Comparison of ENCODE assay signal across 10 mouse cellular contexts in genomic region chr13:53309148-53309547, GRCm38 (mm10). TPM values are rescaled to one million over a fixed set of nuclear protein-coding genes. Genes with fewer than 3 reads are reported as not detected.
DNase-seq lines count a peak whose midpoint lies in the region; ATAC-seq and TF ChIP-seq lines count a peak whose summit lies in the region.
"Had no signal": no experiment of that assay in that cellular context is flagged by ENCODE, and none has a peak within 500 bp of the region (broad histone marks: within the 10 kb centered on the region; RNA-seq: fewer than 3 reads in every experiment).

No protein-coding gene starts in this region.

- peaks cover 20% of the 10 kb centered on the region for H3K4me1 ChIP-seq in kidney, embryonic 15.5 days
- H3K4me1 ChIP-seq in embryonic facial prominence, embryonic 12.5 days = peaks cover 20% of the 10 kb centered on the region
- peaks cover 5% of the 10 kb centered on the region; the same call in 1 of the 2 replicates for H3K4me1 ChIP-seq in midbrain, postnatal 0 days (ENCODE audit: insufficient read depth, low read length)

- no peaks in the 10 kb centered on the region for H3K36me3 ChIP-seq in kidney, embryonic 15.5 days
- H3K36me3 ChIP-seq in embryonic facial prominence, embryonic 12.5 days = no peaks in the 10 kb centered on the region
- no peaks in the 10 kb centered on the region for H3K36me3 ChIP-seq in midbrain, postnatal 0 days (ENCODE audit: insufficient read depth, low read length)

- peak overlapping the region; percentile 23; the same call in 1 of the 2 replicates for H3K9ac ChIP-seq in kidney, embryonic 15.5 days
- peak overlapping the region; percentile 40 for H3K9ac ChIP-seq in embryonic facial prominence, embryonic 12.5 days
- no peak overlapping the region for H3K9ac ChIP-seq in midbrain, postnatal 0 days (replicated peaks; ENCODE audit: low read length, poor library complexity, severe bottlenecking)

- 15% methylated on average over 9 of the region's 9 CpGs for whole genome bisulfite sequencing in kidney, embryonic 15.5 days
- WGBS in embryonic facial prominence, embryonic 12.5 days = 14% methylated on average over 9 of the region's 9 CpGs
- 45% methylated on average over 9 of the region's 9 CpGs for WGBS in midbrain, postnatal 0 days

- no peak for DNase-seq in kidney, postnatal 36 days
- DNase-seq in forelimb bud, embryonic 11.5 days (ENCODE audit: low read depth, low spot score) = peak; percentile 49
- DNase-seq in midbrain, postnatal 0 days (ENCODE audit: low spot score) = peak; percentile 15
- no peak for DNase-seq in right cerebral cortex, adult 18-20 months
- no peak for DNase-seq in spleen, postnatal 10 days (ENCODE audit: low spot score in 2 of 2)
- DNase-seq: cerebellum, adult 9-11 months had no signal

- H3K27me3 ChIP-seq in kidney, embryonic 15.5 days = peaks cover 24% of the 10 kb centered on the region
- H3K27me3 ChIP-seq in embryonic facial prominence, embryonic 12.5 days = no peaks in the 10 kb centered on the region
- no peaks in the 10 kb centered on the region for H3K27me3 ChIP-seq in midbrain, postnatal 0 days (ENCODE audit: insufficient read depth, low read length)

- ATAC-seq in kidney, embryonic 15.5 days (replicated peaks; ENCODE audit: low FRiP score) = no peak; the same call in 1 of the 2 replicates
- peak; percentile 35; the same call in 1 of the 2 replicates for ATAC-seq in embryonic facial prominence, embryonic 12.5 days (ENCODE audit: insufficient number of reproducible peaks, insufficient read depth, low FRiP score, low TSS enrichment)
- ATAC-seq in midbrain, postnatal 0 days (ENCODE audit: low FRiP score) = no peak
- ATAC-seq in CD4-positive, CD25-positive, alpha-beta regulatory T cell, adult 4 months = no peak

- peak overlapping the region; percentile 36 for H3K4me3 ChIP-seq in kidney, embryonic 15.5 days (replicated peaks)
- peak overlapping the region; percentile 4; the same call in 1 of the 2 replicates for H3K4me3 ChIP-seq in embryonic facial prominence, embryonic 12.5 days
- no peak overlapping the region for H3K4me3 ChIP-seq in midbrain, postnatal 0 days (ENCODE audit: low read depth, low read length)

- H3K27ac ChIP-seq in kidney, embryonic 15.5 days = peak overlapping the region; percentile 75
- peak overlapping the region; percentile 98 for H3K27ac ChIP-seq in embryonic facial prominence, embryonic 12.5 days
- H3K27ac ChIP-seq in midbrain, postnatal 0 days (ENCODE audit: low read depth, low read length) = no peak overlapping the region

- no peaks in the 10 kb centered on the region for H3K9me3 ChIP-seq in kidney, embryonic 15.5 days (replicated peaks)
- no peaks in the 10 kb centered on the region for H3K9me3 ChIP-seq in embryonic facial prominence, embryonic 12.5 days
- no peaks in the 10 kb centered on the region for H3K9me3 ChIP-seq in midbrain, postnatal 0 days (ENCODE audit: low read length)

- peak overlapping the region; percentile 63 for H3K4me2 ChIP-seq in kidney, embryonic 15.5 days
- peak overlapping the region; percentile 45 for H3K4me2 ChIP-seq in embryonic facial prominence, embryonic 12.5 days (replicated peaks)
- H3K4me2 ChIP-seq in midbrain, postnatal 0 days (ENCODE audit: low read depth, low read length, poor library complexity, severe bottlenecking) = no peak overlapping the region

- TF ChIP-seq CTCF in midbrain, postnatal 0 days (IDR thresholded peaks at IDR 0.05) = no peak

RNA-seq across cellular contexts. Expression of gene Ror2, which starts 23.2 kb away (rescaled TPM):
- 9.6 and 11.2 TPM in 2 replicates for polyA plus RNA-seq in kidney, embryonic 15.5 days (2015; fragmentation: Nextera tagmentation; extraction: Ambion mirVana)
- 42.0 and 42.1 TPM in 2 replicates for polyA plus RNA-seq in embryonic facial prominence, embryonic 12.5 days (2016; fragmentation: Nextera tagmentation; extraction: Ambion mirVana)
- 5.2 and 5.8 TPM in 2 replicates for total RNA-seq in midbrain, postnatal 0 days (2014; rRNA removed)
- 2.0 TPM in 2 replicates for polyA plus RNA-seq in midbrain, postnatal 0 days (2015; fragmentation: Nextera tagmentation; extraction: Ambion mirVana)
- polyA plus RNA-seq in CD4-positive, CD25-positive, alpha-beta regulatory T cell, adult 4 months (2017; shearing (Covaris generic)) = not detected
- total RNA-seq: MEL had no signal

Comparison
In these comparisons a context has a peak if more than half of its experiments do, and no peak if none do; other contexts are left out.
1. DNase-seq: peak in forelimb bud, embryonic 11.5 days (single experiment) and midbrain, postnatal 0 days (single experiment); none in kidney, postnatal 36 days (0 of 2), right cerebral cortex, adult 18-20 months (single experiment) and spleen, postnatal 10 days (0 of 2).